Mouse (Mus musculus) adrenal gland, postnatal 14 days (tissue): ENCODE results near the gene Pter. TPM values are rescaled to one million over a fixed set of nuclear protein-coding genes. Genes with fewer than 3 reads are reported as not detected.
A peak's percentile ranks its signal among the peaks of the same experiment; 100 is the strongest.

ENCODE experiments used
- DNase-seq: peaks from one replicate; pipeline ENCODE4 v3.0.0; 2021; ENCODE audit warnings: mixed read lengths
- long read RNA-seq, 2 experiments: library from polyadenylated mRNA; stranded (forward); transcript quantifications; one replicate each; pipeline ENCODE4 v2.0.0; 2021
- total RNA-seq: library from RNA; stranded (reverse); gene quantifications from 2 replicates; pipeline ENCODE4 v1.2.3, GENCODE M21; 2021

Pter gene
- total RNA-seq = 13.2 and 20.5 TPM in 2 replicates
- long read RNA-seq, experiment 1, transcript Pter-205 (6 exons, 1,232 nt) = major isoform, 7 of 14 reads
- long read RNA-seq, experiment 1, partial matches to known transcripts = 0 of 14 reads
- long read RNA-seq, experiment 1, other reads (novel, unspliced or antisense) = 6 of 14 reads
- long read RNA-seq, experiment 2, transcript Pter-205 (6 exons, 1,232 nt) = major isoform, 8 of 11 reads
- long read RNA-seq, experiment 2, partial matches to known transcripts = 1 of 11 reads
- long read RNA-seq, experiment 2, other reads (novel, unspliced or antisense) = 2 of 11 reads

DNA sequence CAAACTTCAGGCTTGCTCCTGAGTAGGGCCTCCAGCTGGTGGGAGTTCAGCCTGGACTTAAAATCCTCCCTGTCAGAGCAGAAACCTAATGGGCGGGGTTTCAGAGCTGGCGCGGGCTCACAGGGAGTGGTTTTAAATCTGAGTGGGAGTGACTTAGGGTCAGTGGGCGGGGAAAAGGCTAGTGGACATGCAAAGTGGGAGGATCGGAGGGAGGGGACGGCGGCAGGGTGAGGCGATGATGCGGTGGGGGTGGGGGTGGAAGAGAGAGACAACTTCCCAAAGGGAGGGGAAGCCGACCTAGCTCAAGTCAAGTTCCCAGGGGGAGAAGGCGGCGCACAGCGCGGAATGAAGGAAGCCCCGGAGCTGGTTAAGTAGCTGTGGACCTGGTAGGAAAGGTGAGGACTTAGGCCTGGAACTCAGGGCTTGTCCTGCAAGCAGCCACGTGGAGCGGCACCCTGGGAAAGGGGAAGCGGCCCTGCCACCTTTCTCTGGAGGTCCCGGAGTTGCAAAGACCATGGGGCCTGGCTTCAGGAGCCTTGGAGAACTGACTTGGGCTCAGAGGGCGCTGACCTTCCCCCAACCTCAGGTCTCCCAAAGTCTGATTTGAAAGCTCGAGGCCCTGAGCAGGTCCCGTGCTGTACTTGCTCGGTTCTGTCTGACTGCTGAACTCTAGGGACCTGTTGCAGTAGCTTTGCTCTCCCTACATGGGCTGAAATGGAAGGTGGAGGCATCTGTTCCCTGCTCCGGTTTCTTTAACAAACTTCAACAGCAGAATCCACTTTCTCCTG lies at the start of gene Pter:
Gene Pter (plus strand): TSS at position 238 of the 788 bp plus-strand sequence.
- peak; percentile 94 for DNase-seq

- no peak for DNase-seq
These were observed 49.6 kb upstream of the Pter start for GRCm38 (mm10) chr2:12874232-12874631.

DNA sequence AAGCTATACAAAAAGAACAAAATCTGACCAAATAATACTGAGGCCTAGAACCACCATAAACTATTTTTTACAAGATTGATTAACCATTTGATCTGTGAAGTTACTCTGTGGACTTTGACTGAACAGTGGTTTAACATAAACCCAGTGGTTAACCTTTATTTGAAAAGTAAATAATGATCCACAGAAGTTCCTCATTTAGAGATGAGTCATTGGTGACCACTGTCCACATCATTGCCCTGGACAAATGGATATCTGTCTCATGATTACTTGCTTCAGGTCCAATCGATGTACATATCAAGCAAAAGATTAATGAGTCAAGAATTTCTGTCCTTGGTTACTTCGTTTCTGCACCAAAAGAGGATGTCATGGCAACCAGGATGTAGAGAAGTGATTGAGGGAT lies 44.3 kb upstream of the Pter start:
- DNase-seq = no peak

- no peak for DNase-seq
These were observed 42.8 kb upstream of the Pter start for GRCm38 (mm10) chr2:12881009-12881408.

DNA sequence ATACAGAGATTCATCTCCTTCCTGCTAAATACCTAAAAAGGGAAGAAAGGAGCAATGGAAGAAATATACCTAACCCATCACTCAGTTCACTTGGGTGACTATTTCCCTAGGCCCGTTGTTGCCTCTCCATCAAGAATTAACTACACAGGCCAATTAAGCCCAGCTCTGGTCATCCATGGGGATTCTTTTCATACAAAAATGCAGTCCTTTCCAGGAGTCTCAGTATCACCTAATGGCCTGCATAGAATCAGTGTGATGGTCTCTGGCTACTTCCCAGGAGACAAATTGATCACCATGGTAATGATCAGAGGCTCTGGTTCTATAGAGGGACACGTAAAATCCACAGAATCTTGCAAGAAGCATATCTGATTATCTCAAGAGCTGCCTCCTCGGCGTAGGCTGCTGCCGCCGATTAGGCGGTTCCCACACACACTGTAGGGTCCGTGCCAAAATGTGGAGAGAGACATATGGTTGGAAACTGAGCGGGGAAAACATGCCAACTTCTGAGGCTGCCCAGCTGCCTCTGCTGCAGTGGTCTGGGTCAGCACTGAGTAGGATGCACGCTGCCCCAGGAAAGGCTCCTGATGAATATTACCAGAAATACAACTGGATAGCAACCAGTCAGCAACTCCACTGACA lies 40.4 kb upstream of the Pter start:
- DNase-seq = no peak

- no peak for DNase-seq
These were observed 36.8 kb upstream of the Pter start for GRCm38 (mm10) chr2:12887015-12887414.

DNA sequence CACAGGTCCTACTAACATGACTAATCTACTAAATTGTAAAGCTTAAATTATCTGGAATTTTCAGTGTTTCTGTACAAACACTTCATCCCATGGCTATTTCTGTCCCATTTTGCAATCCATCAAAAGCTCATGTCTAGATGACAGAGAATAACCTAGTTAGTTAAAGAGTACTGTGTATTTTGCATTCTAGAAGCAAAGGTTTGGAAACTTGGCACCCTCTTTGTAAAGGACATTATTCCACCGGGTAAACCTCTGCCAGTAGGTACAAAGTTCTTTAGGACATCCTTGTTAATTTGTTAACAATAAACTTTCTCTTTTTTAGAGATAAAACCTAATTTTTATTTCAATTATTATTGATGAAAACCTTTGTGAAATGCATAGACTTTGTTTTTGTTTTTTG lies 18.1 kb upstream of the Pter start:
- DNase-seq = no peak

- DNase-seq = no peak
These were observed 1.8 kb downstream of the Pter start for GRCm38 (mm10) chr2:12925643-12926042.

GRCm38 (mm10) chr2:12930338-12930737 lies 6.5 kb downstream of the Pter start:
- no peak for DNase-seq

DNA sequence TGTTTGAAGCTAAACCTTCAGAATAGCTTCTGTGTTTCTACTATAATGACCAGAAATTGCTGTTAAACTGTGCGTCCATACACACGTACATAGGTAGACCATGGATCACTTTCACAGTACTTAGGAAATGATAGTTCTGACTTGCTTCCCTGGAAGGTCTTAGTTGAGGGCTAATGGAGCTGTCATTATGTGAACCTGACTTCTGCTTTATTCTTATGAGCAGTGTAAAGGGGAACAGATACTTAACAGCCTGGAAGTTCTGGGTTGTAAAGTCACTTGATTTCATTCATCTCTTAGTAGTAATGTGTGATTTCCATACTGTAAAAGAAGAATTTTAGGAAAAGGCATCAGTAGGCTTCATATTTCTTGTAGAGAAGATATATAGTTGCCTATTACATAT lies 10.1 kb downstream of the Pter start:
- no peak for DNase-seq

DNA sequence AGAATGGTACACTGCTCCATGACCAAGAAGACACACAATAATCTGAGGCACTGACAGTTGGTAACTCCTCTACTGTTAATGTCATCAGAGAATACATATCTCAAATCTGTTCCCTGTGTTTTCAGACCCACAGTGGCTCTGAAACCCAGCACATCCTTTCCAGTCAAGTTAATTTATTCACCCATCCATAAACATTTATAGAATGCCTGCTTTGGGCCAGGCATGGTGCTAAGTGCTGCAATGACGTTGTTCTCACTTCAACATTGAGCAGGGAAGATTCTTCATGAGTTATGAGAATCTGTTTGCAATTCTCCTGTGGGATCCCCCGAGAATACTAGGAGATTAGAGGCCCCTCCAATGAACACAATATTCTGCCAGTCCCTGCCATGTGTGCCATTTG lies 11.4 kb downstream of the Pter start:
- no peak for DNase-seq

GRCm38 (mm10) chr2:12937461-12938217 lies 13.8 kb downstream of the Pter start:
- no peak for DNase-seq

DNA sequence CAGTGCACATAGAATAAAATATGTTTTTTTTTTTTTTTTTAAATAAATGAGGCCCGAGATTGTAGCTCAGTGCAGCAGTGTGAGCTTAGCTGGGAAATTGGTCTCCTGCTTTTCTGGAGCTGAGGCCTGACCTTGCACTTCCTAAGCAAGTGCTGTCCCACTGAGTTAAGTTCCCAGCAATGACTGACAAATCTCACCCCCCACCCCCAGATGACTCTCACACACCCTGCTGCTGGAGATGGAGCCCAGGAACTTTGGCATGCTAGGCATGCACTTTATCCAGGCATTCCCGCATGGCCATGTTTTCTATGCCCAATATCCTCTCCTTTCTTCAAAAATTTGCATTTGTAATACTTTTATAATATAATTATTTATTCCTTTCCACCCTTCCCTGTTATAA lies 14.8 kb downstream of the Pter start:
- no peak for DNase-seq

- no peak for DNase-seq
These were observed 33.0 kb downstream of the Pter start for GRCm38 (mm10) chr2:12956703-12957424.

GRCm38 (mm10) chr2:12970049-12970724 lies 46.3 kb downstream of the Pter start:
- no peak for DNase-seq

GRCm38 (mm10) chr2:12973752-12974151 lies 49.9 kb downstream of the Pter start:
- no peak for DNase-seq

- DNase-seq = no peak
These were observed 53.5 kb downstream of the Pter start for GRCm38 (mm10) chr2:12977367-12977766.

DNA sequence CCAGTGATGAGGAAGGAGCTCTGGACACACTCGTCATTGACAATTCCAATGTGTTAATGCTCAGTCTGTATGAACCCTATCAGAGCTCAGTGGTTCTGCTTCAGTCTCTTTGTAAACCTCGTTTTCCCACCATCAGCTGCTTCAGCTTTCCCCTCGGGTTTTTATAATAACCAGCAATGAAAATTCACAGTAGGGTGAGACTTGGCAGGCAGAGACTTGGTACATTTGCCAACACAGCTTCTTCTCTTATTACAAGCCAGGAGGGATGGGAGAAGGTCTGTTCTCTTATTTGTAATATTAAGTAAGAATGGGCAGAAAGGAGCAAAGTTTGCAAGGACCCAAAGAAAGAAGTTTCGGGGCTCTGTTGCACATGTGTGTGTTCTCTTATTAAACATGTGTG lies 54.9 kb downstream of the Pter start:
- DNase-seq = no peak

- peak; percentile 6 for DNase-seq
These were observed 61.3 kb downstream of the Pter start for GRCm38 (mm10) chr2:12984901-12985732.

DNA sequence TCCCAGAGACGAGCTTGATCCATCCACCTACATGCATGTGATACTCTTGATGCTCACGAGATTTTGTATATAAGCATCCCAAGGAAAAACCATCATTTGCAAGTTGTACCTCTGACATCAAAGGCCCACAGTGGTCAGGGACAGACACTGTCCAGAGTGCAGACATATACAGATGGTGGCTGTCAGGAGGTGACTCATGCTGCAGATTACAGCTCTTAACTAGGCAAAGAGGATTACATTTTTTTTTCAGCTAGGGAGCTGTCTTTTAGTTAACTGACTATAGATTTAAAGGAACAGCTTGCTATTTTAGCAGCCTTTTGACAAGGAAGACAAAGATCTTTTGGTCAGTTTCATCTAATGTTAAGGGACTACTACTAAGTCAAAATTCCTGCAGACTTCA lies 76.2 kb downstream of the Pter start:
- DNase-seq = no peak
